Comparison of ENCODE assay signal across 16 mouse cellular contexts in genomic region chr9:107428451-107429186, GRCm38 (mm10). TPM values are rescaled to one million over a fixed set of nuclear protein-coding genes. Genes with fewer than 3 reads are reported as not detected.
DNase-seq lines count a peak whose midpoint lies in the region; ATAC-seq and TF ChIP-seq lines count a peak whose summit lies in the region.
"Had no signal": no experiment of that assay in that cellular context is flagged by ENCODE, and none has a peak within 500 bp of the region (broad histone marks: within the 10 kb centered on the region; RNA-seq: fewer than 3 reads in every experiment).

No protein-coding gene starts in this region.

- H3K27ac ChIP-seq in cerebellum, adult 2 months (ENCODE audit: insufficient read depth, low read length): no peak overlapping the region
- H3K27ac ChIP-seq in neural tube, embryonic 11.5 days (ENCODE audit: low read depth, low read length): no peak overlapping the region
- peak overlapping the region; percentile 82 for H3K27ac ChIP-seq in hindbrain, embryonic 12.5 days
- H3K27ac ChIP-seq: embryonic facial prominence, embryonic 13.5 days; heart, embryonic 13.5 days; lung, embryonic 15.5 days had no signal

- H3K4me2 ChIP-seq in neural tube, embryonic 11.5 days (ENCODE audit: low read depth): no peak overlapping the region
- 0 out of 2 replicates have a peak overlapping the region, but pooled peaks have one; percentile 8 for H3K4me2 ChIP-seq in hindbrain, embryonic 12.5 days (replicated peaks)
- H3K4me2 ChIP-seq: embryonic facial prominence, embryonic 13.5 days; heart, embryonic 13.5 days; lung, embryonic 15.5 days had no signal

- no peaks in the 10 kb centered on the region for H3K9me3 ChIP-seq in neural tube, embryonic 11.5 days (ENCODE audit: control insufficient read depth, low read length)
- no peaks in the 10 kb centered on the region for H3K9me3 ChIP-seq in hindbrain, embryonic 12.5 days (replicated peaks)
- H3K9me3 ChIP-seq: embryonic facial prominence, embryonic 13.5 days; heart, embryonic 13.5 days; lung, embryonic 15.5 days had no signal

- H3K36me3 ChIP-seq in neural tube, embryonic 11.5 days (ENCODE audit: control insufficient read depth, insufficient read depth, low read length): no peaks in the 10 kb centered on the region
- H3K36me3 ChIP-seq in hindbrain, embryonic 12.5 days: no peaks in the 10 kb centered on the region
- H3K36me3 ChIP-seq: embryonic facial prominence, embryonic 13.5 days; heart, embryonic 13.5 days; lung, embryonic 15.5 days had no signal

- WGBS in cerebellum, adult 2 months: 40% methylated on average over 5 of the region's 5 CpGs
- WGBS in neural tube, embryonic 11.5 days: 55% methylated on average over 5 of the region's 5 CpGs
- 51% methylated on average over 5 of the region's 5 CpGs for WGBS in hindbrain, embryonic 12.5 days
- 42% methylated on average over 5 of the region's 5 CpGs for WGBS in lung, adult 2 months

- no peak for TF ChIP-seq CTCF in cerebellum, adult 2 months (IDR thresholded peaks at IDR 0.05; ENCODE audit: borderline replicate concordance, insufficient read depth, low read depth, low read length)
- no peak for TF ChIP-seq CTCF in lung, adult 2 months (IDR thresholded peaks at IDR 0.05; ENCODE audit: insufficient read depth, low read length)

- H3K4me3 ChIP-seq in cerebellum, adult 2 months (replicated peaks; ENCODE audit: insufficient read depth, low read depth, low read length): no peak overlapping the region
- no peak overlapping the region for H3K4me3 ChIP-seq in neural tube, embryonic 11.5 days (ENCODE audit: low read depth, low read length)
- no peak overlapping the region for H3K4me3 ChIP-seq in hindbrain, embryonic 12.5 days
- H3K4me3 ChIP-seq in lung, adult 2 months (replicated peaks; ENCODE audit: extremely low read depth, low read depth, low read length): no peak overlapping the region
- H3K4me3 ChIP-seq: embryonic facial prominence, embryonic 13.5 days; heart, embryonic 13.5 days; lung, embryonic 15.5 days had no signal

- DNase-seq in cerebellum, adult 18-20 months: peak; percentile 31 to 38
- no peak for DNase-seq in cerebellum, adult 2 months
- DNase-seq in neural tube, embryonic 11.5 days (ENCODE audit: low spot score): no peak
- no peak for DNase-seq in neural tube, embryonic 10.5 days (ENCODE audit: extremely low spot score, low spot score)
- DNase-seq in lung, adult 2 months: no peak
- DNase-seq in heart, adult 18-20 months: no peak
- DNase-seq in frontal cortex, postnatal 10 days (ENCODE audit: low spot score in 2 of 2): no peak
- DNase-seq: gastrocnemius, postnatal 25 days; kidney, adult 8-10 months; retina, postnatal 1 day; thymus, postnatal 36 days had no signal

- H3K4me1 ChIP-seq in cerebellum, adult 2 months (ENCODE audit: control insufficient read depth, insufficient read depth, low read length): peaks cover 44% of the 10 kb centered on the region
- H3K4me1 ChIP-seq in neural tube, embryonic 11.5 days (ENCODE audit: control insufficient read depth, insufficient read depth, low read length): peaks cover 23% of the 10 kb centered on the region
- peaks cover 83% of the 10 kb centered on the region for H3K4me1 ChIP-seq in hindbrain, embryonic 12.5 days
- no peaks in the 10 kb centered on the region for H3K4me1 ChIP-seq in lung, adult 2 months (ENCODE audit: control insufficient read depth, insufficient read depth, low read length)

- no peak overlapping the region for H3K9ac ChIP-seq in neural tube, embryonic 11.5 days (ENCODE audit: low read length)
- peak overlapping the region; percentile 35; the same call in 1 of the 2 replicates for H3K9ac ChIP-seq in hindbrain, embryonic 12.5 days
- H3K9ac ChIP-seq: embryonic facial prominence, embryonic 13.5 days; lung, embryonic 15.5 days had no signal

- no peaks in the 10 kb centered on the region for H3K27me3 ChIP-seq in cerebellum, adult 2 months (ENCODE audit: control insufficient read depth, insufficient read depth, low read length)
- H3K27me3 ChIP-seq in neural tube, embryonic 11.5 days (ENCODE audit: control insufficient read depth, insufficient read depth, low read length): no peaks in the 10 kb centered on the region
- H3K27me3 ChIP-seq in hindbrain, embryonic 12.5 days: peaks cover 18% of the 10 kb centered on the region

- peak; percentile 51; the same call in 1 of the 2 replicates for ATAC-seq in neural tube, embryonic 11.5 days (ENCODE audit: insufficient read depth, low FRiP score, low TSS enrichment)
- ATAC-seq in hindbrain, embryonic 12.5 days (ENCODE audit: low FRiP score): peak; percentile 36

- TF ChIP-seq POLR2A in cerebellum, adult 2 months (IDR thresholded peaks at IDR 0.05; ENCODE audit: borderline replicate concordance, insufficient read depth, low read length): no peak
- no peak for TF ChIP-seq POLR2A in lung, adult 2 months (IDR thresholded peaks at IDR 0.05; ENCODE audit: borderline replicate concordance, extremely low read depth, low read depth, low read length)

RNA-seq across cellular contexts. Expression of gene Cacna2d2, which starts 29.2 kb away (rescaled TPM):
- 130 and 148 TPM in 2 replicates for polyA plus RNA-seq in cerebellum, adult 2 months (2012; rRNA removed)
- polyA plus RNA-seq in neural tube, embryonic 11.5 days (2014; fragmentation: Nextera tagmentation; extraction: Ambion mirVana): 1.4 and 1.8 TPM in 2 replicates
- polyA plus RNA-seq in hindbrain, embryonic 12.5 days (2016; fragmentation: Nextera tagmentation; extraction: Ambion mirVana): 4.6 and 4.7 TPM in 2 replicates
- polyA plus RNA-seq in lung, adult 2 months (2012; rRNA removed): 0.72 and 1.2 TPM in 2 replicates
- total RNA-seq in heart, adult 18-20 months (2021): 10 to 100 TPM; 14.8 TPM
- total RNA-seq: liver, adult 2 months had no signal
- polyA plus RNA-seq: liver, adult 2 months had no signal

Comparison
In these comparisons a context has a peak if more than half of its experiments do, and no peak if none do; other contexts are left out.
1. DNase-seq: peak in cerebellum, adult 18-20 months (2 of 2); none in cerebellum, adult 2 months (0 of 2), neural tube, embryonic 11.5 days (single experiment), neural tube, embryonic 10.5 days (single experiment), lung, adult 2 months (single experiment), heart, adult 18-20 months (0 of 2) and frontal cortex, postnatal 10 days (0 of 2).
2. RNA of gene Cacna2d2, which starts 29.2 kb away (polyA plus RNA-seq): 130 to 148 TPM in cerebellum, adult 2 months; 4.6 to 4.7 TPM in hindbrain, embryonic 12.5 days, 1.4 to 1.8 TPM in neural tube, embryonic 11.5 days and 0.72 to 1.2 TPM in lung, adult 2 months; every median in the first group is over 10 times any median in the second.